Mouse (Mus musculus) lung, adult 2 months (tissue): ENCODE results near the gene Ccne1. TPM values are rescaled to one million over a fixed set of nuclear protein-coding genes. Genes with fewer than 3 reads are reported as not detected.

Experiments
- DNase-seq: peaks from one replicate; pipeline ENCODE4 v3.0.0; 2022
- H3K4me1 ChIP-seq: fragments of 200-500 bp; 2 replicates; pipeline ENCODE4 v1.6.1; 2011; ENCODE audit warnings: low read length; ENCODE audit not compliant: control insufficient read depth, insufficient read depth
- H3K4me3 ChIP-seq: fragments of 200-500 bp; replicated peaks from 2 replicates; pipeline ENCODE3; 2011; ENCODE audit warnings: low read depth, mild to moderate bottlenecking, control low read depth, low read length; ENCODE audit errors: extremely low read depth
- CTCF ChIP-seq: fragments of 200-500 bp; IDR thresholded peaks from 2 replicates; pipeline ENCODE4 v1.5.1; 2011; ENCODE audit warnings: mild to moderate bottlenecking, low read length, control low read depth; ENCODE audit not compliant: insufficient read depth
- POLR2A ChIP-seq: fragments of 200-500 bp; IDR thresholded peaks from 2 replicates; pipeline ENCODE4 v1.6.1; 2011; ENCODE audit warnings: low read depth, mild to moderate bottlenecking, control low read depth, low read length, borderline replicate concordance; ENCODE audit errors: extremely low read depth
- WGBS: fragments of 180-500 bp; shearing (Covaris S2); methylation state at CpG from one replicate; pipeline ENCODE4 v1.1.7; 2018; 5-methylcytosine and 5-hydroxymethylcytosine counted together
- polyA plus RNA-seq: library from polyadenylated mRNA; depleted of rRNA; stranded (reverse); fragments of >200 nt; gene quantifications from 2 replicates; pipeline ENCODE4 v1.2.3, GENCODE M21; 2012

Gene Ccne1
- polyA plus RNA-seq, 1 experiment: 1.2 TPM

GRCm38 (mm10) chr7:38082971-38083370, 24.4 kb downstream of the Ccne1 start:
- TF ChIP-seq POLR2A (no peak), CTCF (no peak)
- Histone ChIP-seq H3K4me1 (peaks cover 7% of the 10 kb centered on the region; the same call in 1 of the 2 replicates), H3K4me3 (no peak overlapping the region)
- no peak for DNase-seq

DNA sequence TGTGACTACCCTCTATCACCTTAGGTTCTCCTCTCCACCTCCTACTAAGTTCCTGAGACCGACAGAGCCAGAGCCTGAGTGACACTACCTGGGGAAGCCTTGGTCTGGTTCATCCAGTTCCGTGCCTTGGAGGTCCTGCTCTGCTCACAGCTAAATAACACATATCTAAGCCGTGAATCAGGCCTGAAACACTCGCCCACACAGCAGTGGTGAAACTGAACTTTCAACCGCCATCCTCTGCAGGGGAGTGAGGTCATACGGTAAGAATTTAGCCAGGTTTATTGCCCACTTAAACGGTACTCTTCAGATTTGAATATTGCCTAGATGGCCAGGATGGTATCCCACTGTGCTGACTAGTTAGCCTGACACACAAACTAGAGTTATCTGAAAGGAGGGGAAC, 30.1 kb downstream of the Ccne1 start:
- 48% methylated on average over 7 of the region's 7 CpGs for WGBS
- no peak for TF ChIP-seq POLR2A
- TF ChIP-seq CTCF: no peak
- Histone ChIP-seq H3K4me1 (no peaks in the 10 kb centered on the region), H3K4me3 (no peak overlapping the region)
- no peak for DNase-seq

DNA sequence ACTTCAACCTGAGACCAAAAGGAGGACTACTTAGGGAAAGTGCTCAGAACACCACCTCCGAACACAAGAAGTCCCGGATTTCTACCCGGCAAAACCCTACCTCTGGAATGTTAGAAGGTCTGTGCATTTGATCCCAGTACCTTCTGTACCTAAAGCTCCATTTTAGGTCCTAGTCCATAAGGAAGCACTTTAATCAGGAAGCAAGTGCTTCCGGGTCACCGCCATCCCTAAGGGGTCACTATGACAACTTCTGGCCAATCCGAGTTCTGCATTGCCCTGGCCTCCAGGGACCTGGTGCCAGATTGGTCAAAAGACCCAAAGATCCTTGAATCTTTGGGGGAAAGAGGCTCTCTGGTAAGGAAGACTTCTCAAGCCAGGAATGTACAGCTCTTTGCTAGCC, 31.8 kb downstream of the Ccne1 start:
- 64% methylated on average over 6 of the region's 6 CpGs for WGBS
- no peak for TF ChIP-seq POLR2A
- no peak for TF ChIP-seq CTCF
- Histone ChIP-seq H3K4me3 (no peak overlapping the region), H3K4me1 (no peaks in the 10 kb centered on the region)
- DNase-seq: no peak

DNA sequence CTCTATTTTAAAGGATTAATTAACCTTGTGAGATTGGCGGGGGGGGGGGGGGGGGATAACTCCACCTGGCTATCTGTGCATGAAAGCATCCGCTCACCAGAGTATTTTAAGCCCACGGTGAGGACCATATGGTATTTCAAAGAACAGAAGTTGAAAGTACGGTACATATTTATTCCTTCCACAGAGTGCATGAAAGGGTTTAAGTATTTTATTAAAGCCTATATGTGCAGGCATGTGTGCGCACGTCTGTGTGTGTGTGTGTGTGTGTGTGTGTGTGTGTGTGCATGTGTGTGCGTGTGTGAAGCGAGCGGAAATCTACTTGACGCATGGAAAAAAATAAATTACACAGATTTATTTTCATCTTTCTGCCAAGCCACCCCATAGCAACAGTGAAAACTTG, 32.4 kb downstream of the Ccne1 start:
- TF ChIP-seq CTCF (no peak), POLR2A (no peak)
- 57% methylated on average over 10 of the region's 10 CpGs for WGBS
- no peaks in the 10 kb centered on the region for H3K4me1 ChIP-seq

DNA sequence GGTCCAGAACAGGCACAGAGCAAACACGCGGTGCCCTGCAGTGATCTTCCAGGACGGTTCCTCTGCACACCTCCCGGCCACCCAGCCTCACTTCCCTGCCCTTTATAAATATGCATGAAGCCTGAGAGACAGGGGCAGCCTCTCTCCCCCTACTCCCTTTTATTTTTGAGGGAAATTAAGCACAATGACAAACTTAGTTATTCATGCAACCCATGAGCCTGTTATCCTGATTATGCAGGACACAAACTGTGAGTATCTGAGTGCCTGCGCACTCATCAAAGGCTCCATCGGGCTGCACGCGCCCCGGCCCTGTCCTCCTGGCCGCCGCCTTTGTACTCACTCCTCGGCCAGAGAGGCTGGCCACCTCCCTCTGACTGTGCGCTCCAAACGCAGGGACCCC, 32.8 kb downstream of the Ccne1 start:
- no peak for DNase-seq
- WGBS: 10% methylated on average over 14 of the region's 14 CpGs
- TF ChIP-seq CTCF (no peak), POLR2A (no peak)
- H3K4me1 ChIP-seq: no peaks in the 10 kb centered on the region
- H3K4me3 ChIP-seq: no peak overlapping the region

More for the DNA sequence above, 32.4 kb downstream of the Ccne1 start:
- DNase-seq: no peak
- no peak overlapping the region for H3K4me3 ChIP-seq

DNA sequence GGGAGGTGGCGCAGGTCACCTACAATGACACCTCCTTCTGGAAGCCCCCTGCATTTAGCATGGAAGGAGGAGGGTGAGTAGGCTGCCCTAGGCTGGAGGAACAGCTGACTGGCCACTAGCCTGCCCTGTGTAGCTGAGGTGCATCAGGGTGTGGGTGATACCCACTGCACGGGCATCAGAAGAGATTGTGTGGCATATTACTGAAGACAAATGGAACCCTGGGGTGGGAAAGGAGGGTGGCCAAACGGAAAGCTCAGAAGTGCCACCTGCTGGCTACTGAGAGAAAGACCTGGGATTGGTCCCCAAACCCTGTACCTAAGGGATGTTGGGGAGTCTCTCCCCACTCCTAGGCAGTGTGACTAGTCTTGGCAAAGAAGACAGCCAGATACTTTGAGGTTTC, 33.6 kb downstream of the Ccne1 start:
- 15% methylated on average over 3 of the region's 3 CpGs for whole genome bisulfite sequencing
- DNase-seq: peak; percentile 51

GRCm38 (mm10) chr7:38071065-38071464, 36.3 kb downstream of the Ccne1 start:
- DNase-seq: no peak
- WGBS: 53% methylated on average over 5 of the region's 5 CpGs
- no peak overlapping the region for H3K4me3 ChIP-seq
- TF ChIP-seq CTCF (no peak), POLR2A (no peak)
- no peaks in the 10 kb centered on the region for H3K4me1 ChIP-seq

More for the DNA sequence above, 33.6 kb downstream of the Ccne1 start:
- TF ChIP-seq CTCF: peak; percentile 68
- TF ChIP-seq POLR2A: no peak
- H3K4me1 ChIP-seq: no peaks in the 10 kb centered on the region
- no peak overlapping the region for H3K4me3 ChIP-seq

DNA sequence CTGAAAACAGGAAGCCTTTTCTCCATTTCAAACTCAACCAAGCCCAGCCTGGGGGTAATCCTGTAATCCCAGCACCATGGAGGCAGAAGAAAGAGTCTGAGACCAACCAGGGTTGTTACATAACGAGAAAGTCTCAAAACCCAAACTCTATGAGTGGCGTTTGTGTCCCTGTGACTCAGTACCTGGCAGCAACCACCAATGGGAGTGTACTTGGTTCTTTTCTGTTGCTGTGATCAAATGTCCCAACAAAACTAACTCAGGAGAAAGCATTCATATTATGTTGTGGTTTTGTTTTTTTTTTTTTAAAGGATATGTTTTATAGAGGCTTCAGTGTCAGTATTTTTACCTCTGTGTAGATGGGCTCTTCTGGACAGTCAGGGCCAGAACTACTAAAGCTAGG, 36.7 kb downstream of the Ccne1 start:
- no peak for TF ChIP-seq CTCF
- no peak for TF ChIP-seq POLR2A
- DNase-seq: no peak
- Histone ChIP-seq H3K4me3 (no peak overlapping the region), H3K4me1 (no peaks in the 10 kb centered on the region)
- 21% methylated on average over 2 of the region's 2 CpGs for WGBS

GRCm38 (mm10) chr7:38064431-38064830, 42.9 kb downstream of the Ccne1 start:
- WGBS: 31% methylated on average over 4 of the region's 4 CpGs
- TF ChIP-seq POLR2A (no peak), CTCF (no peak)
- DNase-seq: no peak
- Histone ChIP-seq H3K4me1 (peaks cover 3% of the 10 kb centered on the region), H3K4me3 (no peak overlapping the region)

DNA sequence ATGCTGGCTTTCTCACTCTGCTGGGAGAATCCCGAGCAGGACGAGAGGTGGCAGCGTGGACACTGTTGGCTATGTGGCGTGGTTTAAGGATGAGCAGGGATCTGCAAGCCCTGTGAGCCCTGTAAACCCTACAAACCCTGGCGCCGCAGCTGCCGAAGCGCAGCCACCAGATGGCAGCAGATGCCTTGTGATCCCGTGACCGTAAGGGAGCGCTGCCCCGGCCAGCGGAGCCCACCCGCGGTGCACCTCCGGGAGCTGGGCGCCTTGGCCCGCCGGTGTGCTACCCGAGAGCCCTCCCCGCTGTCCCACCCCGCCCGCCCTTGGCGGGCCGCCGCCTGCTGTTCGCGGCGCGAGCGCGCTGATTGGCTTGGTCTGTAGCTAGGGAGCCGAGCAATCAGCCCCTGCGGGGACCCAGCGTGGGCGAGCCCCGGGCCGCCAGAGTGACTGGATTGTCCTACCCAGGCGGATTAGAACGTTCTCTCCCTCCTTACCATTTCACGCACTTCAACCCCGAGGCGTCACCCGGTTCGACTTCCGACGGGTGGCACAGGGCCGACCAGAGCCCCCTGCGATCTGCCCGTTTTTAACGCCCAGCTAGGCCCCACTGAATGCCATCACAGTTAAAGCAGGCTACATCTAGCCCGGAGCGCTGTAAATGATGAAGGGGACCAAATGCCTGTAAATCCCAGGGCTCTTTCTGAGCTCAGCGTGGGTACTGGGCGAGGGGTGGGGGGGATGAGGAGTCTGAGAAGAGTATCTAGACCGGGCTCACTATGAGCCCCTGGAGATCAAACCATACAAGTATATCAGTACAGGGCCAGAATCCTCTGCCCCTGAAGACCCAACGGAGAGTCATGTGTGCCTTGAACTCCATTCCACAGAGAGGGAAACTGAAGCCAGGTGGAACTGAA, 46.0 kb downstream of the Ccne1 start:
- peaks cover 3% of the 10 kb centered on the region for H3K4me1 ChIP-seq
- TF ChIP-seq POLR2A (no peak), CTCF (peak; percentile 77)
- 3% methylated on average over 57 of the region's 57 CpGs for WGBS
- peak overlapping the region; percentile 17 for H3K4me3 ChIP-seq
- DNase-seq: peak; percentile 84
